Mouse (Mus musculus): Measurements from ENCODE around the gene Hoxb5. TPM values are rescaled to one million over a fixed set of nuclear protein-coding genes. Genes with fewer than 3 reads are reported as not detected.

The Hoxb5 gene
- polyA plus RNA-seq, 1 experiment = 1.3 TPM

- WGBS = 23% methylated on average over 25 of the region's 25 CpGs
- H3K4me1 ChIP-seq (ENCODE audit: control insufficient read depth, insufficient read depth, low read length) = no peaks in the 10 kb centered on the region
- no peak overlapping the region for H3K4me3 ChIP-seq (replicated peaks; ENCODE audit: control insufficient read depth, low read depth, low read length)
- TF ChIP-seq POLR2A (IDR thresholded peaks at IDR 0.05; ENCODE audit: borderline replicate concordance, control insufficient read depth, low read depth, low read length) = no peak
- no peak for TF ChIP-seq CTCF (IDR thresholded peaks at IDR 0.05; ENCODE audit: control insufficient read depth, insufficient read depth, low read length)
- no peak overlapping the region for H3K27ac ChIP-seq (ENCODE audit: control insufficient read depth, insufficient read depth, low read depth, low read length, poor library complexity)
These were observed 51.2 kb downstream of the Hoxb5 start for GRCm38 (mm10) chr11:96354376-96354775.

DNA sequence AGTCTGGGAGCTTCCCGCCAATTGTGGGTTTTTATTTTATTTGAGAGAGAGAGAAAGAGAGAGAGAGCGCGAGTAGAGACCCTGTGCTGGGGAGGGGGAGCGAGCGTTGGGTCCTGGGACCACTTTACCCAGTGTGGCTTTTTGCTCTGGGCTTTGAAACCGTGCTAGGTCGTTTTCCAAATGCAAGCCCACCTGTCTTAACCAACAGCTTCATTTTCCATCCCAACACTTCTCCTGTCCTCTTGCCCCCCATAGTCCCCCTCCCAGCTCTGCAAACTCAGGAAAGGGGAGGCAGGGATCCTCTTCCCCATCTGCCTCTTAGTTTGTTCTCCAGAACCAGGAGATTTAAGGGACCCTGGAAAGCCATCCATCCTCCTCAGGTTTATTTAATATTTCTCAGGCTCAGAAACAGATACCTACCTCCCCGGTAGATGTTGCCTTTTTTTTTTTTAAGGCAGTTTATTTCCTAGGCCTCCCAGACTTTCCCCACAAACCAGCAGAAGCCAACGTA, 51.7 kb downstream of the Hoxb5 start:
- TF ChIP-seq CTCF (IDR thresholded peaks at IDR 0.05; ENCODE audit: control insufficient read depth, insufficient read depth, low read length) (no peak), POLR2A (IDR thresholded peaks at IDR 0.05; ENCODE audit: borderline replicate concordance, control insufficient read depth, low read depth, low read length) (no peak)
- 56% methylated on average over 9 of the region's 9 CpGs for WGBS
- no peak overlapping the region for H3K27ac ChIP-seq (ENCODE audit: control insufficient read depth, insufficient read depth, low read depth, low read length, poor library complexity)
- no peaks in the 10 kb centered on the region for H3K4me1 ChIP-seq (ENCODE audit: control insufficient read depth, insufficient read depth, low read length)
- no peak overlapping the region for H3K4me3 ChIP-seq (replicated peaks; ENCODE audit: control insufficient read depth, low read depth, low read length)

Other genes starting within 250 kb of the Hoxb5 start
- gene Ube2z, start 237.9 kb upstream of the Hoxb5 start, polyA plus RNA-seq (2011; ENCODE audit: insufficient read depth, insufficient read length, low replicate concordance, missing spikeins) = 16.8 and 26.9 TPM in 2 replicates
- gene Atp5g1, start 227.7 kb upstream of the Hoxb5 start, polyA plus RNA-seq (2011; ENCODE audit: insufficient read depth, insufficient read length, low replicate concordance, missing spikeins) = 93.8 and 117 TPM in 2 replicates
- gene Calcoco2, start 191.4 kb upstream of the Hoxb5 start, polyA plus RNA-seq (2011; ENCODE audit: insufficient read depth, insufficient read length, low replicate concordance, missing spikeins) = 7.2 TPM in 1 of 2 replicates, not detected in the other
- not detected in 2 replicates for gene Ttll6, start 169.6 kb upstream of the Hoxb5 start, polyA plus RNA-seq (2011; ENCODE audit: insufficient read depth, insufficient read length, low replicate concordance, missing spikeins)
- gene Hoxb13, start 109.0 kb upstream of the Hoxb5 start, polyA plus RNA-seq (2011; ENCODE audit: insufficient read depth, insufficient read length, low replicate concordance, missing spikeins) = not detected in 2 replicates
- 0.77 TPM in 1 of 2 replicates, not detected in the other for gene Hoxb9, start 31.9 kb upstream of the Hoxb5 start, polyA plus RNA-seq (2011; ENCODE audit: insufficient read depth, insufficient read length, low replicate concordance, missing spikeins)
- gene Hoxb8, start 21.4 kb upstream of the Hoxb5 start, polyA plus RNA-seq (2011; ENCODE audit: insufficient read depth, insufficient read length, low replicate concordance, missing spikeins) = 0.75 TPM in 1 of 2 replicates, not detected in the other
- 2.5 TPM in 1 of 2 replicates, not detected in the other for gene Hoxb7, start 16.7 kb upstream of the Hoxb5 start, polyA plus RNA-seq (2011; ENCODE audit: insufficient read depth, insufficient read length, low replicate concordance, missing spikeins)
- 1.8 and 4.4 TPM in 2 replicates for gene Hoxb6, start 10.9 kb upstream of the Hoxb5 start, polyA plus RNA-seq (2011; ENCODE audit: insufficient read depth, insufficient read length, low replicate concordance, missing spikeins)
- gene Hoxb4, start 14.9 kb downstream of the Hoxb5 start, polyA plus RNA-seq (2011; ENCODE audit: insufficient read depth, insufficient read length, low replicate concordance, missing spikeins) = 3.3 and 7.6 TPM in 2 replicates
- 1.0 TPM in 2 replicates for gene Hoxb3, start 20.0 kb downstream of the Hoxb5 start, polyA plus RNA-seq (2011; ENCODE audit: insufficient read depth, insufficient read length, low replicate concordance, missing spikeins)
- 0.72 and 3.0 TPM in 2 replicates for gene Hoxb2, start 47.2 kb downstream of the Hoxb5 start, polyA plus RNA-seq (2011; ENCODE audit: insufficient read depth, insufficient read length, low replicate concordance, missing spikeins)
- gene Hoxb1, start 62.4 kb downstream of the Hoxb5 start, polyA plus RNA-seq (2011; ENCODE audit: insufficient read depth, insufficient read length, low replicate concordance, missing spikeins) = not detected in 2 replicates
- gene Skap1, start 161.3 kb downstream of the Hoxb5 start, polyA plus RNA-seq (2011; ENCODE audit: insufficient read depth, insufficient read length, low replicate concordance, missing spikeins) = 4.9 and 5.0 TPM in 2 replicates

Data from bone marrow, adult 2 months (tissue).